Mouse (Mus musculus) liver, embryonic 13.5 days (tissue): ENCODE measurements around the gene Slc29a1. TPM values are rescaled to one million over a fixed set of nuclear protein-coding genes. Genes with fewer than 3 reads are reported as not detected.
"Not testable (repeated sequence)": the region's sequence is repeated elsewhere in the genome, so short reads cannot be mapped to it uniquely, and the experiment has no call there.

Experiments
- ATAC-seq: fragments of 200-750 bp; cut with Nextera tagmentation; 2 replicates; pipeline ENCODE4 v1.8.0; 2017; ENCODE audit warnings: low read depth, mild to moderate bottlenecking, moderate number of reproducible peaks, moderate library complexity
- DNase-seq: peaks from one replicate; pipeline ENCODE4 v3.0.0; 2022
- H3K27ac ChIP-seq: fragments of 300-500 bp; sonication (generic); 2 replicates; pipeline ENCODE4 v1.5.1; 2015; ENCODE audit warnings: moderate library complexity, mild to moderate bottlenecking, inconsistent platforms
- H3K27me3 ChIP-seq: fragments of 300-500 bp; sonication (generic); 2 replicates; pipeline ENCODE4 v1.6.1; 2015; ENCODE audit warnings: mild to moderate bottlenecking, inconsistent platforms
- H3K36me3 ChIP-seq: fragments of 300-500 bp; sonication (generic); 2 replicates; pipeline ENCODE4 v1.6.1; 2015; ENCODE audit warnings: mild to moderate bottlenecking, inconsistent platforms
- H3K4me1 ChIP-seq: fragments of 300-500 bp; sonication (generic); replicated peaks from 2 replicates; pipeline ENCODE4 v1.6.1; 2015; ENCODE audit warnings: inconsistent platforms
- H3K4me2 ChIP-seq: fragments of 300-500 bp; sonication (generic); 2 replicates; pipeline ENCODE4 v1.6.1; 2015; ENCODE audit warnings: inconsistent platforms, mild to moderate bottlenecking, moderate library complexity
- H3K4me3 ChIP-seq: fragments of 300-500 bp; sonication (generic); replicated peaks from 2 replicates; pipeline ENCODE4 v1.5.1; 2015; ENCODE audit warnings: mild to moderate bottlenecking, inconsistent platforms
- H3K9ac ChIP-seq: fragments of 300-500 bp; sonication (generic); 2 replicates; pipeline ENCODE4 v1.6.1; 2015; ENCODE audit warnings: mild to moderate bottlenecking, inconsistent platforms
- H3K9me3 ChIP-seq: fragments of 300-500 bp; sonication (generic); replicated peaks from 2 replicates; pipeline ENCODE4 v1.6.1; 2016; ENCODE audit warnings: inconsistent platforms
- WGBS: fragments of 180-500 bp; shearing (Covaris S2); methylation state at CpG from one replicate; pipeline ENCODE4 v1.1.7; 2015; ENCODE audit not compliant: insufficient replicate concordance; 5-methylcytosine and 5-hydroxymethylcytosine counted together
- polyA plus RNA-seq: library from polyadenylated mRNA; unstranded; fragments of >200 nt; fragmentation: Nextera tagmentation; extraction: Ambion mirVana; gene quantifications from 2 replicates; pipeline ENCODE4 v1.2.1, GENCODE M21; 2015

The Slc29a1 gene
- polyA plus RNA-seq, 1 experiment from 2014 or later = 215 TPM

DNA sequence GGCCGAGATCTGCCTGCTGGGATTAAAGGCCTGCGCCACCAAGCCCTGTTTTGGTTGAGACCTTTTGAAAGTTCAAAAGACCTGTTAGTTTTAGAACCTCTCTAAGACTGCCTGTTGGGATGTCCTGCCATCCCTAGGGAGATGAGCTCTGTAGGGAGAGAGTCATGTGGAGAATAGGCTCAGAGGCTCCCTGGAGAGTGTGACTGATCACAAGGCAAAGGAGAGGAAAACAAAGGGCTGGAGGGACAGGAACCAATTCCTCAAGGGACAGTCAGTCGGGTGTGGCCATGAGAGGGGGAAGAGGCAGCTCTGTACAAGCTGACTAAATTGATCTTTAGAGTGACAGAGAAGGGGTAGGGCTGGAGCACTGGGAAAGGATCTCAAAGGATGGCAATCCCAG is 28.8 kb upstream of the Slc29a1 start:
- Histone ChIP-seq H3K9me3 (no peaks in the 10 kb centered on the region), H3K36me3 (no peaks in the 10 kb centered on the region), H3K4me1 (peaks cover 30% of the 10 kb centered on the region), H3K4me3 (no peak overlapping the region), H3K27me3 (peaks cover 25% of the 10 kb centered on the region), H3K4me2 (no peak overlapping the region), H3K27ac (no peak overlapping the region), H3K9ac (no peak overlapping the region)
- WGBS = 51% methylated on average over 3 of the region's 3 CpGs
- DNase-seq = no peak
- no peak for ATAC-seq

DNA sequence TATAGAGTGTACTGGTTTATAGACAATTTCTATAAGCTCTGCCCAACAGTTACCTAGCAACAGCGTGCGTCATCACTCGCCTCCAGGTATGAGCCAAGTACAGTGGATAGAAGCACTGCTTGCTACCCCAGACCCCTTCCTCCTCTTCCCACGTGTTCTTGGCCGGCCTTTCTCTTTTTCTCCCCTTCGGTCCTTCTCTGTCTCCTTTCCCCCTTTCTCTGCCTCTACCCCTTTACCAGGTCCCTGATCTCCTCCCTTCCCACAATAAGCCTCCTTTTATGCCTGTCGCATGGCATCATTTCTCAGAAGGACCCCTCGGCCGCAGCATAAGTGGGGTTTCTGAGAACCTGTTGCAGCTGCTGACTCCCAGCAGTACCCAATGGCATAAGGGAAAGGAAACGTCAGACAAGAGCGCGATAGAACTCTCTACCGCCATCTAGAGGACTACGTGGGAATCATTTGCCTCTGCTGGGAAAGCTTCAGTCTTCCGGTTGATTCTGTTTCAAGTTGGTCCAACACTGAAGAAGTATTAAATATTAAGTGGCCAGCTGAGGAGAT is 27.2 kb upstream of the Slc29a1 start:
- 0 out of 2 replicates have a peak overlapping the region, but pooled peaks have one; percentile 2 for H3K4me3 ChIP-seq
- peak overlapping the region; percentile 30 for H3K4me2 ChIP-seq
- no peaks in the 10 kb centered on the region for H3K9me3 ChIP-seq
- H3K9ac ChIP-seq = peak overlapping the region; percentile 44; the same call in 1 of the 2 replicates
- ATAC-seq (peak; percentile 56), DNase-seq (peak; percentile 66)
- H3K27ac ChIP-seq = no peak overlapping the region
- H3K27me3 ChIP-seq = peaks cover 21% of the 10 kb centered on the region
- H3K36me3 ChIP-seq = no peaks in the 10 kb centered on the region
- 28% methylated on average over 15 of the region's 15 CpGs for WGBS
- H3K4me1 ChIP-seq = peaks cover 30% of the 10 kb centered on the region

DNA sequence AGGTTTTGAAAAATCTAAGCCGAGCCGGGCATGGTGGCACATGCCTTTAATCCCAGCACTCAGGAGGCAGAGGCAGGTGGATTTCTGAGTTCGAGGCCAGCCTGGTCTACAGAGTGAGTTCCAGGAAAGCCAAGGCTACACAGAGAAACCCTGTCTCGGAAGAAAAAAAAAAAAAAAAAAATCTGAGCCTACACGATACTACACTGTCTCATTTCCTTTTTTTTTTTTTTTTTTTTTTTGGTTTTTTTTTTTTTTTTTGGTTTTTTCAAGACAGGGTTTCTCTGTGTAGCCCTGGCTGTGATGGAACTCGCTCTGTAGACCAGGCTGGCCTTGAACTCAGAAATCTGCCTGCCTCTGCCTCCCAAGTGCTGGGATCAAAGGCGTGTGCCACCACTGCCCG is 24.0 kb upstream of the Slc29a1 start:
- DNase-seq, H3K27me3 ChIP-seq, H3K4me2 ChIP-seq, H3K9me3 ChIP-seq, H3K9ac ChIP-seq, H3K27ac ChIP-seq, ATAC-seq, H3K36me3 ChIP-seq, H3K4me3 ChIP-seq: not testable (repeated sequence)
- peaks cover 29% of the 10 kb centered on the region for H3K4me1 ChIP-seq
- 71% methylated on average over 8 of the region's 8 CpGs for WGBS

DNA sequence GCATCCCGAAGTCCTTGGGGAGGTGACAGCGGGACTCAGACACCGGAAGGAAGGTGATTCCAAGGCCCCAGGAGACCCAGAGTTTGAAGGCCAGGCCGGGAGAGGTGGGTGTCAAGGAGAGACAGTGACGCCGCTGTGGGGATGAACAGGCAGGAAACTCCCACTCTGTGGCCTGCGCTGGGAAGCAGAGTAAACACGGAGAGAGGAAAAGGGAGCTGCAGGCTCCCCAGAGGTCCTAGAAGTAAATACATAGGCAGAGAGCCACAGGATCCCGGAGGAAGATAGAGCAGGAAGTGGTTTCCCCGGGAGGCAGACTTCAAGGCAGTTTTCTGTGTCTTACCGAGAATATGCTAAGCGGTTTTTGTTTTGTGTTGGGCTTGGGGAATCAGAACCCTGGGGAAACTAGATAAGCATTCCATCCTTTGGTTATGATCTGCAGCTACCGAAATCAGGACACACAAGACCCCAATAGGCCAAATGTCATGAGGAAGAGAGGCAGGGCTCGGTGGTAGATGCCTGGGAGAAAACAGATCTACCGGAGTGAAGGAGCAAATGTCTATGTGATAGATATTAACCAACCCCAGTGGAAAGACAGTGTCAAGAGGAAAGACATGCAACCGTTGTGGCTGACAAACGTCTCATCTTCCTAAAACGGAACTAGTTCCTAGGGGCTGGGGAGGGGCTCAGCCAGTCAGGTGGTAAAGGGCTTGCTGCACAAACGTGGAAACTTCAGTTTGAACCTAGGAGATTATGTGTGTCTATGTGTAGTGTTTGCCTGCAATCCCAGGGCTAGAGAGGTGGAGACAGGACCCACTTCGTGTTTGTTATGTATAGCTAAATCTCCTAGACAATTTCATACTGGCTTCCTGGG is 20.2 kb upstream of the Slc29a1 start:
- Histone ChIP-seq H3K4me1 (peaks cover 20% of the 10 kb centered on the region), H3K27ac (peak overlapping the region; percentile 79), H3K9me3 (no peaks in the 10 kb centered on the region), H3K9ac (peak overlapping the region; percentile 67), H3K27me3 (no peaks in the 10 kb centered on the region), H3K4me2 (peak overlapping the region; percentile 69), H3K36me3 (no peaks in the 10 kb centered on the region), H3K4me3 (peak overlapping the region; percentile 46)
- 5% methylated on average over 20 of the region's 20 CpGs for WGBS
- DNase-seq = no peak
- peak; percentile 66 for ATAC-seq

DNA sequence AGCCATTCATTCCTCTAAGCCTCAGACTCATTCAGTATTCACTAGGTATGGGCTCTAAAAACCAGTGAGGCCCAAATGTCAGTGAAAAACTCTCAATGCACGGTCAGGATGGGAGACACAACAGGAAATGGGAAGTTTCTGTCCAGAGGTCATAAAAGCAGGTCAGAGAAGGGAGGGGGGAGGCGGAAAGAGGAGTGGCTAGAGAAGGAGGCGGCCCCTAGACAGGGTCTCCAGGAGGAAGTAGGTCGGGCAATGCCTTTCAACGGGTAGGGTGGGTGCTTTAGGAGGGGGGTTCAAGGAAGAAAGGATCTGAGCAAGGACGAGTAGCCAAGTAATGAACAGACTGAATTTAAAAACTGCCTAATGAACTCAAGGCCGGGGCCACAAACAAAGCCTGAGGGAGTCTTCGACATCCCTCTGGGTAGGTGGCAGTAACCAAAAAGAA is 19.6 kb upstream of the Slc29a1 start:
- 7% methylated on average over 8 of the region's 8 CpGs for WGBS
- peak overlapping the region; percentile 67 for H3K9ac ChIP-seq
- peak overlapping the region; percentile 46 for H3K4me3 ChIP-seq
- ATAC-seq = peak; percentile 71
- H3K9me3 ChIP-seq = no peaks in the 10 kb centered on the region
- H3K27me3 ChIP-seq = no peaks in the 10 kb centered on the region
- DNase-seq = no peak
- H3K36me3 ChIP-seq = no peaks in the 10 kb centered on the region
- peak overlapping the region; percentile 69 for H3K4me2 ChIP-seq
- peaks cover 20% of the 10 kb centered on the region for H3K4me1 ChIP-seq
- peak overlapping the region; percentile 79 for H3K27ac ChIP-seq

DNA sequence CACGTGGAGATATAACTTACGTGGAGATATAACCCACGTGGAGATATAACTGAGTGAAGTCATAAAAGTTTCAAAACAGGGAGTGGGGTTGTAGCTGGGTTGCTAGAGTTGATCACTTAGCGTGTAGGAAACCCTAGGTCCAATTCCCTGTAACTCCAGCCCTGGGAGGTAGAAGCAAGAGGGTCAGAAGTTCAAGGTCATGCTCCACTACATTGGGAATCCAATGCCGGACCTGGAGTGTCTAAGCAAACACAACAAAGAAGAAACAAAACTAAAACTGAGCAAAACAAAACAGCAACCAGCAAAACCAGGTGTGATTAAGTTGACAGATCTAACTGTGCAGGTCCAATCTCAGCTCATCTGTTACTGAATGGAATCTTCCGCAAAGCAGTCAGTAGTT is 18.2 kb upstream of the Slc29a1 start:
- DNase-seq (no peak), ATAC-seq (no peak)
- Histone ChIP-seq H3K9ac (no peak overlapping the region), H3K27ac (no peak overlapping the region), H3K4me2 (no peak overlapping the region), H3K9me3 (no peaks in the 10 kb centered on the region), H3K4me3 (no peak overlapping the region), H3K4me1 (peaks cover 24% of the 10 kb centered on the region), H3K36me3 (no peaks in the 10 kb centered on the region), H3K27me3 (no peaks in the 10 kb centered on the region)
- 69% methylated on average over 6 of the region's 6 CpGs for WGBS

DNA sequence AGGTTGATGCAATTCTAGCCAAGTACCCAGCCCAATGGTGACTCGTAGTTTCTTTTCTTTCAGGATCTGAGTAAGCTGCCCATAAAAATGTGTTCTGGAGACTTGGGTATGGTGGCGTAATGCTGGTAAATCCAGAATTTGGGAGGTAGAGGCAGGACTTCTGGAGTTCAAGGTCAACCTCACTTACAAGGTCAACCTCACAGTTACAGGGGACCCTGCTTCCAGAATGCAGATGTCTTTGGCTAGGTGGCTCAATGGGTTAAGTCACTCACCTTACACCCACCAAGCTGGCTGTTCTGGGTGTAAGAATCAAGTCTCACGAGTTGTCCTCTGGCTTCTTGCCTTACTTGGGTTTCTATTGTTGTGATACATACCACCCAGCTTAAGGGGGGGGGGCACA is 17.3 kb upstream of the Slc29a1 start:
- 66% methylated on average over 3 of the region's 3 CpGs for WGBS
- peaks cover 28% of the 10 kb centered on the region for H3K4me1 ChIP-seq
- ATAC-seq (no peak), DNase-seq (no peak)
- H3K9ac ChIP-seq = no peak overlapping the region
- no peak overlapping the region for H3K4me3 ChIP-seq
- no peaks in the 10 kb centered on the region for H3K36me3 ChIP-seq
- no peaks in the 10 kb centered on the region for H3K27me3 ChIP-seq
- no peaks in the 10 kb centered on the region for H3K9me3 ChIP-seq
- no peak overlapping the region for H3K27ac ChIP-seq
- H3K4me2 ChIP-seq = no peak overlapping the region

DNA sequence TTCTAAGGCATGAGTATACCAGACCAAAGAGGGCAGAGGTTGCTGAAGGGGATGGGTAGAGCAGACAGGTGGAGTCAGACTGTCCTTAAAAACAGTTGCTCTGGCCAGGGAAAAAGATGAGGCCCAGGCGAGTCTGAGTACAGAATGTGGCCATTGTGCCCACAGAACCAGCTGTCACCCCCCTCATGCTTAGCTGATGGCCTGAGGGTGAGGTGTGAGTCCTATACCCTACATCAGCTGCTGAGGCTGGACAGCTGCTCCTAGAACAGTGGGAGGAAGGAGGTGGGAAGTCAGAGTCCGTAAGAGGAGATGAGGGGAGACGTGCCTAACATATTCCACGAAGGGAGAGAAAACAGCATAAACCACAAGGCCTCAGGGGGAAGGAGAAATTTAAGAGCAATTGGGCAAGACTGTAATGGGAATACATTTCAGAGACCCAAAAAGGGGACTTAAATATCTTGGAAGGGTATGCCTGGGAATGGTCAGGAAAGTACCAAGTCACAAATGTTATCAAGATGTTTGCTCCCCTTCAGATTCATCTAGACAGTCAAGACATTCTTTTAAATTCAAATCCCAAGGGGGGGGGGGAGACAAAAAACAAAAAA is 16.7 kb upstream of the Slc29a1 start:
- H3K4me2 ChIP-seq = no peak overlapping the region
- no peaks in the 10 kb centered on the region for H3K9me3 ChIP-seq
- no peak overlapping the region for H3K27ac ChIP-seq
- peaks cover 30% of the 10 kb centered on the region for H3K4me1 ChIP-seq
- ATAC-seq (no peak), DNase-seq (no peak)
- H3K4me3 ChIP-seq = no peak overlapping the region
- H3K27me3 ChIP-seq = no peaks in the 10 kb centered on the region
- no peak overlapping the region for H3K9ac ChIP-seq
- WGBS = 53% methylated on average over 4 of the region's 4 CpGs
- no peaks in the 10 kb centered on the region for H3K36me3 ChIP-seq

DNA sequence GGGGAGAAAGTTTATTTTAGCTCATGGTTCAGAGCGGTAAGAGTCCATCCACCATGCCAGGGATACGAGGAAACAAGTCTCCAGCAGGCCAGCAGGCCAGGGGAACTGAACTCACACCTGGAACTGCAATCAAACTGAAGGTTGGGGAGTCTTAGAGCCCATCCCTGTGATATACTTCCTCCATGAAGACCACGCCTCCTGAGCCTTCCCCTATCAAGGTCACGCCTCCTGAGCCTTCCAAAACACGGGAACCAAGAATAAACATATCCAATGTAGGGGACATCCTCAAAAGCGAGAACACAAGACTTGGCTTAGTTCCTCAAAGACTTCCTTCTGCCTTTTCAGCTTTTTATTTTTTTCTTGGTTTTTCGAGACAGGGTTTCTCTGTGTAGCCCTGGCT is 13.5 kb upstream of the Slc29a1 start:
- Histone ChIP-seq H3K4me1 (peaks cover 32% of the 10 kb centered on the region), H3K9ac (no peak overlapping the region), H3K4me2 (no peak overlapping the region), H3K36me3 (no peaks in the 10 kb centered on the region), H3K27me3 (no peaks in the 10 kb centered on the region), H3K4me3 (no peak overlapping the region), H3K9me3 (no peaks in the 10 kb centered on the region), H3K27ac (no peak overlapping the region)
- DNase-seq (no peak), ATAC-seq (no peak)
- WGBS = 50% methylated on average over 7 of the region's 7 CpGs

DNA sequence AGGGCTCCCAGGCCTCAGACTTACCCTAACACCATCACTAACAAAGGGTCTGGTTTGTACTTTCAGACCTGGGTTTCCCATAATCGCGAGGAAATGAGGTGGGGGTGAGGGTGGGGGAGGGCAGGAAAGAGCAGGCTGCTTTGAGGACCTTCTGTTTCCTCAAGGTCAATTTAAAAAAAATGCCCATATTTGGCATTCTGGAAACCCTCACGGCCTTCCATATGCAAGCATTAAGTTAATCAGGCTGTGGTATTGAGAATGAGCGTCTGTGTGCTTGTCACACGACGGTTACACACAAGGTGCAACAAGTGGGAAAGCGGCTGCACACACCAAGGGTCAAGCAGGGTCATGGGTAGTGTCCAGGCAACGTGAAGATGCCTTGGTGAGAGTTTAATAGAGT is 12.6 kb upstream of the Slc29a1 start:
- Histone ChIP-seq H3K36me3 (no peaks in the 10 kb centered on the region), H3K27ac (no peak overlapping the region), H3K4me3 (no peak overlapping the region), H3K27me3 (no peaks in the 10 kb centered on the region), H3K4me1 (peaks cover 32% of the 10 kb centered on the region), H3K4me2 (no peak overlapping the region), H3K9ac (no peak overlapping the region), H3K9me3 (no peaks in the 10 kb centered on the region)
- DNase-seq = no peak
- WGBS = 64% methylated on average over 8 of the region's 8 CpGs
- no peak for ATAC-seq

DNA sequence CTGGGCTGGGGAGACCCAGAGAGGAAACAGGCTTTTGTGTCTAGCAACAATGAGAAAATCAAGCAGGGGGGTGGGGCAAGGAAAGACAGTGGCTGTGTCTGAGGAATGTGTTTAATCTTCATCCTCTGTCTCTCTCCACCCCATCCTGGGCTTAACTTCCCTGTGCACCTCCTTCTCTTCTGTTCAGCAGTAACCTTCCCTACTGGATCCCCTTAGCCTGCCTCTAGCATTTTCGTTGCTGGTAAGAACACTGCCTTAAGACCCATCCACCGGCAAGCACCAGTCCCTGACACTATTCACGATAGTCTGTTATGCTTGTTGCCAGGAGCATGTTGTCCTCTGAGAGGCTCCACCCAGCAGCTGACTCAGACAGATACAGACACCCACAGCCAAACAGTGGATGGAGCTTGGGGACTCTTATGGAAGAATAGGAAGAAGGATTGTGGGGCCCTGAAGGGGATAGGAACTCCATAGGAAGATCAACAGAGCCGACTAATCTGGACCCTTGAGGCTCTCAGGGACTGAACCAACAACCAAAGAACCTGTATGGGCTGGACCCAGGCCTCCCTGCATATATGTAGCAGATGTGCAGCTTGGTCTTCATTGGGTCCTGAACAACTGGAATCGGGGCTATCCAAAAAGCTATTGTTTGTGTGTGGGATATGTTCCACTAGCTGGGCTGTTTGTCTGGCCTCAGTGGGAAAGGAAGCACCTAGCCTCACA is 10.9 kb upstream of the Slc29a1 start:
- H3K4me3 ChIP-seq = 0 out of 2 replicates have a peak overlapping the region, but pooled peaks have one; percentile 6
- H3K4me1 ChIP-seq = peaks cover 32% of the 10 kb centered on the region
- peak overlapping the region; percentile 31; the same call in 1 of the 2 replicates for H3K9ac ChIP-seq
- H3K27ac ChIP-seq = peak overlapping the region; percentile 56
- H3K9me3 ChIP-seq = no peaks in the 10 kb centered on the region
- H3K4me2 ChIP-seq = peak overlapping the region; percentile 46
- ATAC-seq (peak; percentile 87), DNase-seq (peak; percentile 59)
- H3K36me3 ChIP-seq = no peaks in the 10 kb centered on the region
- no peaks in the 10 kb centered on the region for H3K27me3 ChIP-seq
- 26% methylated on average over 5 of the region's 5 CpGs for WGBS
